Mouse (Mus musculus): Measurements from ENCODE around the gene Ptprt.

DNA sequence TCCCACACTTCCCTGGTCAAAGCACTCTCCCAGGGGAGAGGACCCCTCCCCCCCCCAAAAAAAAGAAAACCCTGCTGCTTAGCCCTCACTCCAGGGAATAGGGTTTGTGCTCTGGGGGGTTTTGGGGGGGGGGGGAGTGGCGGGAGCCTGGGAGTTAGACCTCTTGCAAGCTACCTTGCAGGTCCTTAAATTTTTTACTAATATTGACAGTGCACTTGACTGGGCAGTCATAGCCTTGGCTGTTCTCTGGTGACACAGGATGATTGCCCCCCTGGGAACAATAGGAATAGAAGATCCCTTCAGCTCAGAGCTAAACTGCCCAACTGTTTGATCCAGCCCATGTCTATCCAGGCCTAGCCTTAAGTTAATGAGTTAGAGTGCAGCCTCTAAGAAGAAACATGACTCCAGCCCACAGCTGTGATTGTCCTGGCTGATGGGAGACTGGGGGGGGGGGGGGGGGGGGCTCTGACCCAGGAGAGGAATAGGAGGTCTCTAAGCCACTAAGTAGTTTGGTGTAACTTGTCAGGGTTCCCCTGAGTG, 1.6 kb upstream of the Ptprt start:
- no peak for TF ChIP-seq CTCF (IDR thresholded peaks at IDR 0.05; ENCODE audit: borderline replicate concordance, insufficient read depth, low read depth, low read length)
- no peak for TF ChIP-seq POLR2A (IDR thresholded peaks at IDR 0.05; ENCODE audit: borderline replicate concordance, insufficient read depth, low read length)

All from cerebellum, adult 2 months (tissue).